Comparison of ENCODE assay signal across 11 mouse cellular contexts in genomic region chr4:148214460-148215136, GRCm38 (mm10). TPM values are rescaled to one million over a fixed set of nuclear protein-coding genes. Genes with fewer than 3 reads are reported as not detected.
A peak's percentile ranks its signal among the peaks of the same experiment; 100 is the strongest.
DNase-seq lines count a peak whose midpoint lies in the region; ATAC-seq lines count a peak whose summit lies in the region.
"Had no signal": no experiment of that assay in that cellular context is flagged by ENCODE, and none has a peak within 500 bp of the region (broad histone marks: within the 10 kb centered on the region; RNA-seq: fewer than 3 reads in every experiment).

No protein-coding gene starts in this region.

- H3K4me3 ChIP-seq in hindbrain, embryonic 13.5 days, result no peak overlapping the region
- no peak overlapping the region for H3K4me3 ChIP-seq in hindbrain, embryonic 16.5 days (ENCODE audit: low read length)

- H3K36me3 ChIP-seq in hindbrain, embryonic 13.5 days, result no peaks in the 10 kb centered on the region
- H3K36me3 ChIP-seq in hindbrain, embryonic 16.5 days (ENCODE audit: control insufficient read depth, insufficient read depth, low read length), result no peaks in the 10 kb centered on the region

- 0 out of 2 replicates have a peak, but pooled peaks have one; percentile 32 for ATAC-seq in hindbrain, embryonic 13.5 days (ENCODE audit: low FRiP score)
- no peak; the same call in 1 of the 2 replicates for ATAC-seq in hindbrain, embryonic 16.5 days
- peak; percentile 82 for ATAC-seq in frontal cortex, adult (ENCODE audit: low TSS enrichment)

- H3K4me1 ChIP-seq in hindbrain, embryonic 13.5 days (replicated peaks), result peaks cover 33% of the 10 kb centered on the region
- H3K4me1 ChIP-seq in hindbrain, embryonic 16.5 days (ENCODE audit: control insufficient read depth, insufficient read depth, low read depth, low read length), result peaks cover 12% of the 10 kb centered on the region

- WGBS in hindbrain, embryonic 13.5 days, result 59% methylated on average over 5 of the region's 5 CpGs
- WGBS in hindbrain, embryonic 16.5 days, result 47% methylated on average over 5 of the region's 5 CpGs

- DNase-seq in brain, adult 2 months (ENCODE audit: low read depth, low spot score), result peak; percentile 88
- peak; percentile 44 to 53 for DNase-seq in left cerebral cortex, postnatal 10 days (ENCODE audit: extremely low spot score in 1 of 2, low spot score in 2 of 2)
- DNase-seq in heart, postnatal 10 days, result no peak
- no peak for DNase-seq in urinary bladder, postnatal 25 days (ENCODE audit: low spot score)
- no peak for DNase-seq in gastrocnemius, postnatal 25 days
- DNase-seq: cerebellum, postnatal 14 days; kidney, postnatal 4 days had no signal

- no peak overlapping the region for H3K4me2 ChIP-seq in hindbrain, embryonic 13.5 days
- no peak overlapping the region for H3K4me2 ChIP-seq in hindbrain, embryonic 16.5 days (ENCODE audit: low read length)

- H3K27ac ChIP-seq in hindbrain, embryonic 13.5 days, result 0 out of 2 replicates have a peak overlapping the region, but pooled peaks have one; percentile 18
- no peak overlapping the region for H3K27ac ChIP-seq in hindbrain, embryonic 16.5 days (ENCODE audit: low read depth, low read length)
- H3K27ac ChIP-seq: liver, embryonic 14.5 days had no signal

- no peaks in the 10 kb centered on the region for H3K9me3 ChIP-seq in hindbrain, embryonic 13.5 days
- H3K9me3 ChIP-seq in hindbrain, embryonic 16.5 days (ENCODE audit: control insufficient read depth, low read length), result no peaks in the 10 kb centered on the region

- H3K9ac ChIP-seq in hindbrain, embryonic 13.5 days, result no peak overlapping the region
- no peak overlapping the region for H3K9ac ChIP-seq in hindbrain, embryonic 16.5 days (ENCODE audit: low read depth, low read length)
- H3K9ac ChIP-seq: liver, embryonic 14.5 days had no signal

- H3K27me3 ChIP-seq in hindbrain, embryonic 13.5 days, result peaks cover 9% of the 10 kb centered on the region
- H3K27me3 ChIP-seq in hindbrain, embryonic 16.5 days (replicated peaks; ENCODE audit: control insufficient read depth, insufficient read depth, low read length), result no peaks in the 10 kb centered on the region

- intact Hi-C loops in left cerebral cortex, postnatal 10 days (cut with DNase I), result no loop called here
- intact Hi-C loops in heart, postnatal 10 days (cut with DNase I), result no loop called here

RNA-seq across cellular contexts. Expression of gene Fbxo2, which starts 54.2 kb away (rescaled TPM):
- 5.3 and 7.1 TPM in 2 replicates for polyA plus RNA-seq in hindbrain, embryonic 13.5 days (2015; fragmentation: Nextera tagmentation; extraction: Ambion mirVana)
- 24.9 and 31.1 TPM in 2 replicates for polyA plus RNA-seq in hindbrain, embryonic 16.5 days (2015; fragmentation: Nextera tagmentation; extraction: Ambion mirVana)
- 10 to 100 TPM; 26.8 to 33.0 TPM for total RNA-seq in left cerebral cortex, postnatal 10 days (2021)
- total RNA-seq in heart, postnatal 10 days (2021), result not detected
- total RNA-seq in gastrocnemius, postnatal 25 days (2021), result under 1 TPM in 1 of 2 experiments, not detected in 1; 0.28 TPM

RNA-seq across cellular contexts. Expression of gene Fbxo44, which starts 54.3 kb away (rescaled TPM):
- 91.2 and 98.2 TPM in 2 replicates for polyA plus RNA-seq in hindbrain, embryonic 13.5 days (2015; fragmentation: Nextera tagmentation; extraction: Ambion mirVana)
- polyA plus RNA-seq in hindbrain, embryonic 16.5 days (2015; fragmentation: Nextera tagmentation; extraction: Ambion mirVana), result 104 and 114 TPM in 2 replicates
- total RNA-seq in left cerebral cortex, postnatal 10 days (2021), result 10 to 100 TPM; 87.6 to 89.9 TPM
- total RNA-seq in heart, postnatal 10 days (2021), result 10 to 100 TPM; 11.2 to 11.8 TPM
- total RNA-seq in gastrocnemius, postnatal 25 days (2021), result 1 to 10 TPM; 6.4 to 7.1 TPM

Comparison
In these comparisons a context has a peak if more than half of its experiments do, and no peak if none do; other contexts are left out.
1. DNase-seq: peak in brain, adult 2 months (single experiment) and left cerebral cortex, postnatal 10 days (2 of 2); none in heart, postnatal 10 days (0 of 2), urinary bladder, postnatal 25 days (single experiment) and gastrocnemius, postnatal 25 days (single experiment).
2. RNA of gene Fbxo2, which starts 54.2 kb away (total RNA-seq): 26.8 to 33.0 TPM in left cerebral cortex, postnatal 10 days; 0.28 TPM in gastrocnemius, postnatal 25 days and not detected in heart, postnatal 10 days; every median in the first group is over 10 times any median in the second.
3. RNA of gene Fbxo44, which starts 54.3 kb away (total RNA-seq): 87.6 to 89.9 TPM in left cerebral cortex, postnatal 10 days; 11.2 to 11.8 TPM in heart, postnatal 10 days and 6.4 to 7.1 TPM in gastrocnemius, postnatal 25 days; every median in the first group is over 4 times any median in the second.